In genomic region chr10:81455181-81455895, GRCm38 (mm10) we compare ENCODE assay signal across 7 mouse cellular contexts. TPM values are rescaled to one million over a fixed set of nuclear protein-coding genes. Genes with fewer than 3 reads are reported as not detected.
DNase-seq lines count a peak whose midpoint lies in the region; ATAC-seq and TF ChIP-seq lines count a peak whose summit lies in the region.

TSS of gene Nfic (minus strand) at chr10:81455635.

- no peak within 1 kb of the TSS for H3K4me3 ChIP-seq in spleen, adult 2 months (ENCODE audit: extremely low read depth, insufficient read depth, insufficient read length)
- no peak within 1 kb of the TSS for H3K4me3 ChIP-seq in embryonic facial prominence, embryonic 11.5 days (ENCODE audit: low read depth, low read length)
- no peak within 1 kb of the TSS for H3K4me3 ChIP-seq in myocyte

- no peak for TF ChIP-seq CTCF in spleen, adult 2 months (IDR thresholded peaks at IDR 0.05; ENCODE audit: extremely low read depth, insufficient read depth, insufficient read length, insufficient replicate concordance)

- TF ChIP-seq POLR2A in spleen, adult 2 months (IDR thresholded peaks at IDR 0.05; ENCODE audit: low read depth, low read length): no peak
- no peak for TF ChIP-seq POLR2A in myocyte (IDR thresholded peaks at IDR 0.05; ENCODE audit: insufficient read length, low read depth)

- no peaks in the 10 kb centered on the region for H3K36me3 ChIP-seq in spleen, adult 2 months (ENCODE audit: control insufficient read depth, insufficient read depth, low read length)
- no peaks in the 10 kb centered on the region for H3K36me3 ChIP-seq in embryonic facial prominence, embryonic 11.5 days (replicated peaks; ENCODE audit: control insufficient read depth, insufficient read depth, low read depth, low read length)
- H3K36me3 ChIP-seq in myocyte (ENCODE audit: control insufficient read depth, insufficient read depth): no peaks in the 10 kb centered on the region

- WGBS in spleen, adult 2 months: 70% methylated on average over 28 of the region's 28 CpGs
- WGBS in embryonic facial prominence, embryonic 11.5 days: 59% methylated on average over 28 of the region's 28 CpGs
- WGBS in large intestine, adult 2 months: 60% methylated on average over 28 of the region's 28 CpGs

- H3K79me2 ChIP-seq in myocyte (ENCODE audit: control insufficient read depth, insufficient read depth): no peaks in the 10 kb centered on the region

- ATAC-seq in embryonic facial prominence, embryonic 11.5 days (replicated peaks; ENCODE audit: insufficient number of reproducible peaks, low FRiP score, low TSS enrichment, low read depth): no peak

- no peaks in the 10 kb centered on the region for H3K4me1 ChIP-seq in spleen, adult 2 months (ENCODE audit: control insufficient read depth, insufficient read depth, insufficient read length)
- H3K4me1 ChIP-seq in embryonic facial prominence, embryonic 11.5 days (ENCODE audit: control insufficient read depth, insufficient read depth, low read length): no peaks in the 10 kb centered on the region

- H3K27ac ChIP-seq in spleen, adult 2 months (ENCODE audit: insufficient read depth, low read length): no peak within 1 kb of the TSS
- H3K27ac ChIP-seq in embryonic facial prominence, embryonic 11.5 days (replicated peaks; ENCODE audit: low read depth, low read length): no peak within 1 kb of the TSS

- no peak within 1 kb of the TSS for H3K4me2 ChIP-seq in embryonic facial prominence, embryonic 11.5 days (ENCODE audit: low read depth, low read length)
- no peak within 1 kb of the TSS for H3K4me2 ChIP-seq in myocyte (ENCODE audit: low read depth)

- no peak for DNase-seq in spleen, adult 2 months (ENCODE audit: low read depth in 1 of 2, low spot score in 2 of 2)
- DNase-seq in spleen, postnatal 36 days (ENCODE audit: low spot score in 2 of 2): no peak
- no peak for DNase-seq in embryonic facial prominence, embryonic 11.5 days (ENCODE audit: low spot score)
- no peak for DNase-seq in heart, adult 8-10 months (ENCODE audit: low spot score)
- DNase-seq in large intestine, adult 2 months (ENCODE audit: low read depth, low spot score): no peak
- no peak for DNase-seq in retina, postnatal 1 day

- H3K27me3 ChIP-seq in spleen, adult 2 months (ENCODE audit: control insufficient read depth, insufficient read depth, low read length): peaks cover 13% of the 10 kb centered on the region
- H3K27me3 ChIP-seq in embryonic facial prominence, embryonic 11.5 days (ENCODE audit: control insufficient read depth, insufficient read depth, low read length): peaks cover 65% of the 10 kb centered on the region
- H3K27me3 ChIP-seq in myocyte (ENCODE audit: control insufficient read depth, insufficient read depth, insufficient read length): no peaks in the 10 kb centered on the region

- no peak within 1 kb of the TSS for H3K9ac ChIP-seq in embryonic facial prominence, embryonic 11.5 days (replicated peaks; ENCODE audit: low read length)

- H3ac ChIP-seq in myocyte (ENCODE audit: control insufficient read depth, insufficient read length): no peak within 1 kb of the TSS

- no peaks in the 10 kb centered on the region for H3K9me3 ChIP-seq in embryonic facial prominence, embryonic 11.5 days (replicated peaks; ENCODE audit: control insufficient read depth, low read length)

TF ChIP-seq in myocyte, 11 proteins besides CTCF, POLR2A, EP300 and RAD21:
- TF ChIP-seq TCF12 (IDR thresholded peaks at IDR 0.05; ENCODE audit: insufficient read depth, poor library complexity, severe bottlenecking) (no peak), MYOD1 (IDR thresholded peaks at IDR 0.05; ENCODE audit: control insufficient read depth in 1 of 3, insufficient read length in 2 of 3, low read depth in 2 of 3) (no peak), TCF3 (IDR thresholded peaks at IDR 0.05; ENCODE audit: insufficient read length, low read depth) (no peak), SRF (IDR thresholded peaks at IDR 0.05; ENCODE audit: control insufficient read depth, insufficient read length, low read depth) (no peak), MAX (IDR thresholded peaks at IDR 0.05; ENCODE audit: low read depth) (no peak), E2F4 (IDR thresholded peaks at IDR 0.05; ENCODE audit: insufficient read depth) (no peak), REST (IDR thresholded peaks at IDR 0.05; ENCODE audit: insufficient read depth, insufficient read length) (no peak)

RNA-seq across cellular contexts. Expression of gene Nfic, which starts in this region (rescaled TPM):
- polyA plus RNA-seq in spleen, adult 2 months (2012; rRNA removed): 26.0 and 32.4 TPM in 2 replicates
- polyA plus RNA-seq in embryonic facial prominence, embryonic 11.5 days (2014; fragmentation: Nextera tagmentation; extraction: Ambion mirVana): 13.1 and 16.1 TPM in 2 replicates
- total RNA-seq in heart, adult 8-10 months (2022): 100 to 1,000 TPM; 100 to 132 (median 108) TPM
- polyA plus RNA-seq in large intestine, adult 2 months (2012; rRNA removed): 10.5 and 11.6 TPM in 2 replicates
- polyA plus RNA-seq in myocyte (2012; fragmentation: generic; extraction: Trizol): 115 TPM
